Mouse (Mus musculus) embryonic facial prominence, embryonic 15.5 days (tissue): ENCODE measurements around the gene Wt1. TPM values are rescaled to one million over a fixed set of nuclear protein-coding genes. Genes with fewer than 3 reads are reported as not detected.

Experiments
- ATAC-seq: fragments of 200-750 bp; cut with Nextera tagmentation; 2 replicates; pipeline ENCODE4 v1.8.0; 2017; ENCODE audit warnings: low read depth, moderate TSS enrichment; ENCODE audit not compliant: insufficient number of reproducible peaks, low FRiP score, low TSS enrichment
- H3K27ac ChIP-seq: fragments of 300-500 bp; sonication (generic); replicated peaks from 2 replicates; pipeline ENCODE4 v1.5.1; 2015; ENCODE audit warnings: mild to moderate bottlenecking, inconsistent platforms
- H3K27me3 ChIP-seq: fragments of 300-500 bp; sonication (generic); 2 replicates; pipeline ENCODE4 v1.6.1; 2015; ENCODE audit warnings: inconsistent platforms
- H3K36me3 ChIP-seq: fragments of 300-500 bp; sonication (generic); 2 replicates; pipeline ENCODE4 v1.6.1; 2015; ENCODE audit warnings: mild to moderate bottlenecking, inconsistent platforms
- H3K4me1 ChIP-seq: fragments of 300-500 bp; sonication (generic); 2 replicates; pipeline ENCODE4 v1.6.1; 2015; ENCODE audit warnings: inconsistent platforms
- H3K4me2 ChIP-seq: fragments of 300-500 bp; sonication (generic); replicated peaks from 2 replicates; pipeline ENCODE4 v1.6.1; 2015; ENCODE audit warnings: mild to moderate bottlenecking, inconsistent platforms
- H3K4me3 ChIP-seq: fragments of 300-500 bp; sonication (generic); replicated peaks from 2 replicates; pipeline ENCODE4 v1.5.1; 2015; ENCODE audit warnings: mild to moderate bottlenecking, inconsistent platforms
- H3K9ac ChIP-seq: fragments of 300-500 bp; sonication (generic); 2 replicates; pipeline ENCODE4 v1.6.1; 2015; ENCODE audit warnings: inconsistent platforms
- H3K9me3 ChIP-seq: fragments of 300-500 bp; sonication (generic); replicated peaks from 2 replicates; pipeline ENCODE4 v1.6.1; 2016; ENCODE audit warnings: inconsistent platforms
- WGBS: fragments of 180-500 bp; shearing (Covaris S2); methylation state at CpG from one replicate; pipeline ENCODE4 v1.1.7; 2015; 5-methylcytosine and 5-hydroxymethylcytosine counted together
- polyA plus RNA-seq: library from polyadenylated mRNA; unstranded; fragments of >200 nt; fragmentation: Nextera tagmentation; extraction: Ambion mirVana; gene quantifications from 2 replicates; pipeline ENCODE4 v1.2.1, GENCODE M21; 2015

The Wt1 gene
- 0.45 and 0.58 TPM in 2 replicates for polyA plus RNA-seq

DNA sequence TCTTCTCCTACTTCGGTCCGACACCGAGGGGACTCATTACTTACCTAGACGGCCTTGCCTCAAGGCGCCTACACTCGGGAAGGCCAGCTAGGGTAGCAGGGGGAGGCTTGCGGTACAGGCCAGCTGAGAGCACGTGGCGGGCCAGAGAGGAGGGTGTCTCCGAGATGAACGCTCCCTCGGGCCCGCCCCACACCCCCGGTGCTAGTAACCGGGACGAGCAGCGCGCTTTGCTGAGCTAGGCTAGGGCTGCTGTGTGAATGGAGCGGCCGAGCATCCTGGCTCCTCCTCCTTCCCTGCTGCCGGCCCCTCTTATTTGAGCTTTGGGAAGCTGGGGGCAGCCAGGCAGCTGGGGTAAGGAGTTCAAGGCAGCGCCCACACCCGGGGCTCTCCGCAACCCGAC lies at the start of gene Wt1:
Gene Wt1 (plus strand): TSS at position 251 of the 400 bp plus-strand sequence.
- H3K9ac ChIP-seq: no peak within 1 kb of the TSS
- whole genome bisulfite sequencing: 1% methylated on average over 25 of the region's 25 CpGs
- ATAC-seq: no peak

DNA sequence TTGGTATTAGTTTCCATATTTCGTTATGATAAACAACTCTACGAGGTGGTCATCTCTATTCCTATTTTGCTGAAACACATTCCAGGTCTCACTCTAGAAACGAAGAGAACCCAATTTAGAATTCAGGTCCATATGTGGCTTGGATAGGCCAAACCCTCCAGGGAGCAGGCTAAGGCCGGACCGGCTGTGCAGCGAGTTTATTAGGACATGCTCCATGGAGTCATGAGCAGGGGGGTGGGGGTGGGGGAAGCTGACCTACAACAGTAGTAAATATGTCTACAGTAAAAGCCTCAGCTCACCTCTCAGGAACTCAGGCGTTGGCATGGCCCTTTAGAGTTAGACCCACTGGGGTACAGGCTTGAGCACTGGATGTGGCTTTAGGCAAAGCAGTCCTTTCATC lies 49.2 kb upstream of the Wt1 start:
- no peak overlapping the region for H3K9ac ChIP-seq
- 88% methylated on average over 7 of the region's 7 CpGs for WGBS
- ATAC-seq: no peak

More for the DNA sequence above, at the start of gene Wt1:
- no peaks in the 10 kb centered on the region for H3K9me3 ChIP-seq
- peaks cover 26% of the 10 kb centered on the region for H3K4me1 ChIP-seq
- H3K27me3 ChIP-seq: peaks cover 95% of the 10 kb centered on the region
- peak within 1 kb of the TSS; percentile 46 for H3K4me2 ChIP-seq
- H3K36me3 ChIP-seq: no peaks in the 10 kb centered on the region
- H3K27ac ChIP-seq: no peak within 1 kb of the TSS
- H3K4me3 ChIP-seq: peak within 1 kb of the TSS; percentile 35

DNA sequence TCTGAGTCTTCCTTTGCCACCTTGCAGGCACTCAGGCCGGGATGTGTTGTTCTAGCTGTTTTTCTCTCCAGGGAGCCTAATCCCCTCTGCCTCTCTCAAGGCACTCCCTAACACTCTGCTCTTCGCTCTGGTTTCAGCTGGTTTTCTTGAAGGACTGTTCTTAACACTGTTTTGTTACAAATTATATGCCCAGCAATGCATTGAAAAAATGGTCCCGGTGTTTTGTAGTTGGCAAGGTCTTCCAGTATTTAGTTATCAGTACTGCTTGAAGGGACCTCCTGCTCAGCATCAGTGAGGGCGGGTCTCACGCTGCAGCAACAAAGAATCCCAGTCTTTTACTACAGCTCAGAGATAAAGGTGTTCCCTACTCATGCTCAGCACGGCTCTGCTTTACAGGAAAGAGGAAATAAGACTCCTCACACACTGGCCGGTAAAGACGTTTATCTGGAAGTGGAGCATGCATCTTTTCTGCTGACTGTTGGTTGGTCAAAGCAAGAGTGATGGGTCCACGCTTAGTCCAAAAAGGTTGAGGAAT lies 44.0 kb upstream of the Wt1 start:
- Histone ChIP-seq H3K27ac (no peak overlapping the region), H3K36me3 (no peaks in the 10 kb centered on the region), H3K4me1 (no peaks in the 10 kb centered on the region), H3K4me2 (no peak overlapping the region), H3K4me3 (no peak overlapping the region), H3K9me3 (no peaks in the 10 kb centered on the region), H3K9ac (no peak overlapping the region), H3K27me3 (0 out of 2 replicates have a peak, but pooled peaks cover 3% of the 10 kb centered on the region)
- no peak for ATAC-seq
- 31% methylated on average over 9 of the region's 9 CpGs for WGBS

More for the DNA sequence above, 49.2 kb upstream of the Wt1 start:
- Histone ChIP-seq H3K4me2 (no peak overlapping the region), H3K4me3 (no peak overlapping the region), H3K9me3 (no peaks in the 10 kb centered on the region), H3K36me3 (no peaks in the 10 kb centered on the region), H3K4me1 (no peaks in the 10 kb centered on the region), H3K27me3 (0 out of 2 replicates have a peak, but pooled peaks cover 3% of the 10 kb centered on the region), H3K27ac (no peak overlapping the region)

DNA sequence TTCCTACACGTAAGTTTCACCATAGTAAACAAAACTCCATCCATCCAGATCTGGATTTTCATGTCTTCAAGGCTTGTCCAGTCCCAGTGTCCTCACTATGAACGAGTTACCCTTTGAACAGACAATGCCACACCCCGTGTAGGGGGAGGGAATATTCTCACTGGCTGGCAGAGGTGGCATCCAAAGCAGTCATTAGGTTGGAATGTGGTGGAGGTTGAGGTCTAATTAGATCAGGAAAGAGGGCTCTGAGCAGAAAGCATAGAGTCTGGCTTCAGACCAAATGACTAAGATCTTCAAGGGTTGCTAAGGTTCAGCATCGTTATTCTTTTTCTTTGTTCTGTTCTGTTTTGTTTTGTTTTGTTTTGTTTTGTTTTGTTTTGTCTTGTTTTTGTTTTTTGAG lies 42.3 kb upstream of the Wt1 start:
- 64% methylated on average over 4 of the region's 4 CpGs for WGBS
- Histone ChIP-seq H3K27me3 (0 out of 2 replicates have a peak, but pooled peaks cover 3% of the 10 kb centered on the region), H3K4me1 (no peaks in the 10 kb centered on the region), H3K36me3 (no peaks in the 10 kb centered on the region), H3K9me3 (no peaks in the 10 kb centered on the region), H3K9ac (no peak overlapping the region), H3K4me2 (no peak overlapping the region), H3K4me3 (no peak overlapping the region), H3K27ac (no peak overlapping the region)
- no peak for ATAC-seq

DNA sequence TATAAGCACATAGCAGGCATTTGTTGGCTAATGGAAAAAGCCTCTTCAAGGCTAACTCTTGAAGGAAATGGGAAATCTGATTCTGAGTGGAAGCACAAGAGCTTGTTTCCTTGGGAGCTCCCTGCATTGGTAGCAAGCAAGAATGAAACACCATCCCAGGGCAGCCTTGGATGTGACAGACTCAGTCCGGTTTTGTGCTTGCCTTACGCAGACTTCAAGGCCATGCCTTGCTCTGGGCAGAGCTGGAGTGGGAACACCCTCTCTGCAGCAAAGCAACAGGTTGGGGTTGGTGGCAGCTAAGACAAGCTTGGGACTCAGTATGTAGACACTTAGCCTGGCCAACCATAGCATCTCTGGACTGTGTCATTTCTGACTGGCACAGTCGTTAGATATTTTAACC lies 40.2 kb upstream of the Wt1 start:
- H3K4me3 ChIP-seq: no peak overlapping the region
- no peaks in the 10 kb centered on the region for H3K36me3 ChIP-seq
- H3K27ac ChIP-seq: no peak overlapping the region
- 0 out of 2 replicates have a peak, but pooled peaks cover 3% of the 10 kb centered on the region for H3K27me3 ChIP-seq
- no peaks in the 10 kb centered on the region for H3K9me3 ChIP-seq
- H3K4me1 ChIP-seq: peaks cover 4% of the 10 kb centered on the region; the same call in 1 of the 2 replicates
- H3K4me2 ChIP-seq: no peak overlapping the region
- H3K9ac ChIP-seq: no peak overlapping the region
- ATAC-seq: no peak
- 87% methylated on average over 3 of the region's 3 CpGs for WGBS

DNA sequence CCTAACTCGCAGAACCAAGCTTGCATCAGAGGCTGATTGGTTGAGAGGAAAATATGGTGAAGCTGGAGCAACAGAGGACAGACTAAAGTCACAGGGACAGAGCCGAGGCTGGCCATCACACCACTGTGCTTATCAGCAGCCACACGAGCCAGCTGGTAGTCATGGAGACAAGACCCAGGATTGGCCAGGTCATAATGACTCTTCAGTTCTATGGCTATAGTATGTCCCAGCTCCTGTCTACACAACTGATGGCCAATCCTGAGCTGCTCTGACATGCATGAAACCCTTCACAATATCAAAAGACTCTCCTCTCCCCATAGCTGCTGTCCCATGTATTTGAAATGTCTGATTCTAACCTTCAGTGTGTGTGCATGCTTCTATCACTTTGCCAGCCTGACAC lies 38.3 kb upstream of the Wt1 start:
- 84% methylated on average over 3 of the region's 3 CpGs for WGBS
- Histone ChIP-seq H3K27me3 (no peaks in the 10 kb centered on the region), H3K9me3 (no peaks in the 10 kb centered on the region), H3K9ac (no peak overlapping the region), H3K27ac (no peak overlapping the region), H3K4me1 (peaks cover 4% of the 10 kb centered on the region; the same call in 1 of the 2 replicates), H3K36me3 (no peaks in the 10 kb centered on the region), H3K4me2 (no peak overlapping the region), H3K4me3 (no peak overlapping the region)
- no peak for ATAC-seq

DNA sequence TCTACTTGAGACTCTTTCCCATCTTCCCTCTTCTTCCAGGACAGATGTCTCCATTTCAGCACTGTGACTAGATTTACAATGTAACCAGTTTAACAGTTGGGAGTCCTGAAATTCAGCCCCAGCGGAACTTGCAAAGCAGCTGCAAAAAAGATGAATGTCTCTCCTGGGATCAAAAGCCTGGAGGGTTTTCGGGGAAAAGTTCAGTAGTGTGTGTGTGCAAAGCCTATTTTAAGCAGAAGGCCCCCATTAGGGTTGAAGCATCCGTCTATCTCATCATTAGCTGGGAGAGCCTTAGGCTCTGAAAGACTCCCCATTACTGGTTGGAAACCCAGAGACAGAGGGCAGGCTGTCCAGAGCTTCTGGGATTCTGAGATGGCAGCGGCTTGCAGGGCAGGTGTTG lies 37.2 kb upstream of the Wt1 start:
- WGBS: 43% methylated on average over 4 of the region's 4 CpGs
- H3K27ac ChIP-seq: no peak overlapping the region

DNA sequence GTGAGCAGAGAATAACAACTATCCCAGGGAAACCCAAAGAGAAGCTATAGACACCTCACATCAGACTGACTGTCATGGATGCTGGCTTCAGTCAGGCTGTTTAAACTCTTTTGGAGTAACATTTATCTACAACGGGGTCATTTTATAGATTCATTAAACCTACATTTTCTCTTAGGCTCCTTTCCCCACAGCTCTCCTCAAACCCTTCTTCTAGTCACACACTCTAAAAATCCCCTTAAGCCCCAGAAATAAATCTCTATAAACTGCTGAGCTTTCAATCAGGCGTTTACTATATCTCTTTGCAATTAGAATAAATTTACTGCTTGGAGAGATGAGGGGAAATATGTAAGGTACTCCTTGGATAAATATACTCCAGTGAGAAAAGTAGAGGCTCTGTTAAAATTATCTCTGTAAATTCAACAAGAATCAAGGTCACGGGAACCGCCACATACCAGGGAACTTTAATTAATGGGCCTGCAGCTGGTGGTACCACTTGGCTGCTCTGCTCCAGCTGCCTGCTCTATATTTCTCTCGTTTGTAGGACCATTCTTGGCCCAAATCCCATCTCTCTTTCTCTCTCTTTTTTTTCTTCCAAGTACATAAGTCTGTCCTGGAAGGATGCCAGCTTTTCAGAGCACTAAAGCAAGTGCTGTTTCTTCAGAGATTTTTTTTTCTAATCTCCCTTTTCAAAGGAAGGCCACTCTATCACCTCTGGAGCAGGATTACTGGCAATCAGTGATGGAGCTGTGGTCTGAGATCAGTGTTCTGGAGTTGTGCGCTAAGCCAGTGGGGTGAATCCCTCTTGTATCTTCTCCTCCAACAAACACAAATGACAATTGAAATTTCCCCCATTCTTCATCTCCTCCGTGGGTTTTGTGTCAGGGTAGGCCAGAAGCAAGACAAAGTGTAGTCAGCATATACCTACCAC lies 36.5 kb upstream of the Wt1 start:
- no peak overlapping the region for H3K9ac ChIP-seq
- 42% methylated on average over 7 of the region's 7 CpGs for WGBS
- no peak overlapping the region for H3K4me3 ChIP-seq
- H3K4me1 ChIP-seq: peaks cover 4% of the 10 kb centered on the region; the same call in 1 of the 2 replicates
- no peaks in the 10 kb centered on the region for H3K36me3 ChIP-seq
- no peaks in the 10 kb centered on the region for H3K27me3 ChIP-seq
- H3K9me3 ChIP-seq: no peaks in the 10 kb centered on the region
- no peak overlapping the region for H3K4me2 ChIP-seq
- no peak for ATAC-seq
- H3K27ac ChIP-seq: no peak overlapping the region

More for the DNA sequence above, 37.2 kb upstream of the Wt1 start:
- H3K4me1 ChIP-seq: peaks cover 4% of the 10 kb centered on the region; the same call in 1 of the 2 replicates
- H3K9me3 ChIP-seq: no peaks in the 10 kb centered on the region
- no peak for ATAC-seq
- no peak overlapping the region for H3K9ac ChIP-seq
- no peak overlapping the region for H3K4me2 ChIP-seq
- H3K4me3 ChIP-seq: no peak overlapping the region
- no peaks in the 10 kb centered on the region for H3K36me3 ChIP-seq
- H3K27me3 ChIP-seq: no peaks in the 10 kb centered on the region

DNA sequence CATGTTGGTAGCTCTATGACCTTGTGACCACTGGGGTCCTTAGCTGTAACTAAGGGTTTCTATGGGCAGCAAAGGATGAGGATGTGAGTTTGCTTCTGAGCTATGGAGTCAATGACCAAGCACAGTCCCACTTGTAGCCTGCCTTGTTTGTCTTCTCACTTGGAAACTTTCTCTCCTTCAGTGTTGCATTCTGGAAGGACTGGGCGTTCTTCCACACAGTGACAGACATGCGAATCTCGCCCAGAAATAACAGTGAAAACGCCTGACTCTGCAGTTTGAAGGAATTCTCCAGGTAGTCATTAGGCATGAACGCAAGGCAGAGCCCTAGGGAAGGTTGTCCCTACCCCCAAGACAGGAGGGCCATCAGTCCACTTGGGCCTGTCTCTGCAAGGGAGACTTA lies 35.3 kb upstream of the Wt1 start:
- H3K27me3 ChIP-seq: no peaks in the 10 kb centered on the region
- WGBS: 63% methylated on average over 5 of the region's 5 CpGs
- H3K36me3 ChIP-seq: no peaks in the 10 kb centered on the region
- H3K9me3 ChIP-seq: no peaks in the 10 kb centered on the region
- no peak overlapping the region for H3K9ac ChIP-seq
- no peak overlapping the region for H3K4me3 ChIP-seq
- no peak overlapping the region for H3K27ac ChIP-seq
- H3K4me2 ChIP-seq: no peak overlapping the region
- ATAC-seq: no peak
- peaks cover 4% of the 10 kb centered on the region; the same call in 1 of the 2 replicates for H3K4me1 ChIP-seq

DNA sequence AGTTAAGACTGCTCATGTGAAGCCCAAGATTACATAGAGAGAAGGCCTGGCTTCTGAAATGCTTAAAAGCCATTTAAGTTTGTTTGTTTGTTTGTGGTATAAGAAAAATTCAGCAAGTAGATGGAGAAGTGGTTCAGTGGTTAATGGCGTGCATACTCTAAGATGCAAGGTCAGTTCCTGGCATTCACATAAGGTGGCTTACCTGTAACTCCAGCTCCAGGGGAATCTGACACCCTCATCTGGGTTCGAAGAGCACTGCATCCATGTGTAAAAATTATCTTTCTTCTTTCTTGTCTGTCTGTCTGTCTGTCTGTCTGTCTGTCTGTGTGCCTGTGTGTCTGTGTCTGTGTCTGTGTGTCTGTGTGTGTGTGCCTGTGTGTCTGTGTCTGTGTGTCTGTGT lies 34.6 kb upstream of the Wt1 start, which contains the start of gene Gm11060:
Gene Gm11060 (plus strand): TSS at position 301 of the 400 bp plus-strand sequence.
- no peak for ATAC-seq
- no peaks in the 10 kb centered on the region for H3K9me3 ChIP-seq
- no peaks in the 10 kb centered on the region for H3K36me3 ChIP-seq
- no peak within 1 kb of the TSS for H3K9ac ChIP-seq
- peaks cover 4% of the 10 kb centered on the region; the same call in 1 of the 2 replicates for H3K4me1 ChIP-seq
- no peak within 1 kb of the TSS for H3K4me2 ChIP-seq
- H3K27ac ChIP-seq: no peak within 1 kb of the TSS
- no peaks in the 10 kb centered on the region for H3K27me3 ChIP-seq
- no peak within 1 kb of the TSS for H3K4me3 ChIP-seq
- 78% methylated on average over 2 of the region's 2 CpGs for WGBS

DNA sequence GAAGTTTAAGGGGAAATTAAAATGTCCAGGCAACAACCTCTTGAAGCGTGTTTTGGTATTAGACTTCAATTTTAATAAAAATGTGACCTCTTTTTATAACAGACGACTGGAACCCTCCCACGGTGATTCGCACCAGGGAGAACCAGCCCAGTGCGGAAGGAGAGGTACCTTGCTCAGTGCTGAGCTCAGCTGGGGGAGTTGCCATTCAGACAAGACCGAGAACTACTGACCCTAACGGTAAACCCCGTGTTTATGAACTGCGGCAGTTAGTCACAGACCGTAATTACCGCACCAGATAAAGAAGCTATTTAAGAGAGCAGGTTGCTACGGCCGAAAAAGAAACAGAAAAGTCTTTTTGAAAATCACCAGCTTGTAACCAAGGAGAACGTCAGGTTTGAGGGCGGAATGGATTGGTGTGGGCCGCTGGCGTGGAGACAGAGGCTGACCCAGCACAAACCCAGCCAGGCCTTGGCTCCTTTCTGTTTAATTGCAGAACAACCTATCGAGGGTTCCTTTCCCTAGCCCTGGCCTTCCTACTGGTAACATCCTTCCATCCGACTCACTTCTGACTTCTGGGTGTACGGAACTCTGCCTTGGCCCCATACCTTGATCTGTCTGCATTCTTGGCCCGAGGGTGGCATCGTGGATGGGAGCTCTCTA lies 28.9 kb upstream of the Wt1 start:
- Histone ChIP-seq H3K27ac (no peak overlapping the region), H3K27me3 (no peaks in the 10 kb centered on the region), H3K4me1 (no peaks in the 10 kb centered on the region), H3K4me3 (no peak overlapping the region), H3K36me3 (no peaks in the 10 kb centered on the region), H3K4me2 (no peak overlapping the region), H3K9me3 (no peaks in the 10 kb centered on the region), H3K9ac (no peak overlapping the region)
- 85% methylated on average over 22 of the region's 22 CpGs for WGBS
- no peak for ATAC-seq
